Mouse (Mus musculus): ENCODE measurements around the gene Caprin1.

The Caprin1 gene

DNA sequence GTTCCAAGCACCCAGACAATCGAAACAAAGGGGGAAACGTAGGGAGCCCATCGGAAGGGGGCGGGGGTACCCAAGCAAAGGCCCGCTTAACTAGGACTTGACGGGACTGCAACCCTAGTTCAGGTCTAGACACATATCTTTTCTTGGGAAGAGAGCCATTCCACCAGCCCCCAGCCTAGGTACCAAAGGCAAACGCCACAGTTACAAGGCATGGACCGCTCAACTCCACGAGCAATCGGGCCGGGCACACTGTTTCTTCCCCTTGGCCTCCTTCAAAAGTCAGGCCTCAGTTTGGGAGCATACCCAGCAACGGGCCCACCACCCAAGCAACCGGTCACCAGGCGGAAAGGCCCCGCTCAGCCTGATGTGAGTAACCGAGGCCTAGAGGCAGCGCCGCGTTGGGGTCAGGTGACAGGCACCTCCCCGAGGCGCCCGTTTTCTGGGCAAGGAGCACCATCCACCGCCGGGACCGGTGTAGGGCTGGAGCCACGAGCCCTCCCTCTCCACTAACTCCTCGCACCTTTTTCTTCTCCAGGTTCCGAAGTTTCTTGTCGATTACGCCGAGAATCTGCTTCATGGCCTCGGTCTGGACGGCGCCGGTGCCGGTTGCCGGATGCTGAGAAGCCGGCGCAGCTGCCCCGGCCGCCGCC is 1.1 kb downstream of the Caprin1 start:
- DNase-seq = peak; percentile 46

DNA sequence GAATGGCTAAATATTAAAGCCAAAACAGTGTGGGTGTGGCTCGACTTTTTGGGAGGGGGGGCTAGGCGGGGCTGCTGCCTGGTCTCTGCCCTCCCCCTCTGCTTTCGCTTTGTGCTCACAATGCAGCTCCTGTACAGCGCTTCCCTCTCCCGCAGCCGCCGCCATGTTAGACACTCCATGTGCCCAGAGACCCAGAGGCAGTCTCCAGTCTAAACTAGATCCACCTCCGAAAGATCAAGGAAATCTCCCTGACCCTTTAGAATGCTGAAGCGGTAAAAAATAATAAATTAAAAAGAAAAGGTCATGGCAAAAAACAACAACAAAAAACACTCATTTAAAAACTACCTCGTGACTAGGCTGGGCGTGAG is 1.6 kb downstream of the Caprin1 start:
- DNase-seq = peak; percentile 72

DNA sequence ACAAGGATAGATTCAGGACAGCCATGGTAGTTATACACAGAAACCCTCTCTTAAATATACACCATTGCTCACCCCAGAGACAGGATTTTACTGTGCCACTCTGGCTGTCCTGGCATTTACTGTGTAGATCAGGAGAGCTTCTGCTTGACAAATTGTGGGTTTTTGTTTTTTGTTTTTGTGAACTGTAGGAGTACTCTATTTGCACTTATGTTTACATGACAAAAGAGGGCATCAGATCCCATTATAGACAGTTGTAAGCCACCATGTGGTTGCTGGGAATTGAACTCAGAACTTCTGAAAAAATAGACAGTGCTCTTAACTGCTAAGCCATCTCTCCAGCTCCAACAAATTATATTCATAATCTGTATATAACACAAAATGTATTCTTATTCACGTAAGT is 5.4 kb downstream of the Caprin1 start:
- no peak for DNase-seq

DNA sequence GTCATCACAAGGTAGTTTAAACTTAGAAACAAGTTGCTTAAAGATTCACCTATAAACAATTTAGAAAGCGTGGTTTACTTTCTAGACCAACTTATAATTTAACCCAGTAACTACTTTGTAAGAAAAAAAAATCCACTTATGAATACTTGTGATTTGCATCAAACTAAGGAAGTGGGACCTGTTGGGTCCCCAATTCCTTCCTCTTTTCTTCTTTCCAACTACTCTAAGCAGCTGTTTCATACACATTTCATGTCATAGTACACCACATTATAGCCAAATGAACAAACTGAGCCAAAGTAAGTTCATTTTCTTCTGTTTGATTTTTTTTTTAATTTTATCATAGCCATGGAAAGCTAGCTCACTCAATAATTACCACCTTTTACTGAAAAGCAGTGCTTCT is 11.7 kb downstream of the Caprin1 start:
- no peak for DNase-seq

- no peak for DNase-seq
These were observed 12.8 kb downstream of the Caprin1 start for GRCm38 (mm10) chr2:103784621-103785020.

GRCm38 (mm10) chr2:103762492-103762891 is 35.0 kb downstream of the Caprin1 start:
- DNase-seq = no peak

- DNase-seq = no peak
These were observed 35.5 kb downstream of the Caprin1 start for GRCm38 (mm10) chr2:103761993-103762392.

DNA sequence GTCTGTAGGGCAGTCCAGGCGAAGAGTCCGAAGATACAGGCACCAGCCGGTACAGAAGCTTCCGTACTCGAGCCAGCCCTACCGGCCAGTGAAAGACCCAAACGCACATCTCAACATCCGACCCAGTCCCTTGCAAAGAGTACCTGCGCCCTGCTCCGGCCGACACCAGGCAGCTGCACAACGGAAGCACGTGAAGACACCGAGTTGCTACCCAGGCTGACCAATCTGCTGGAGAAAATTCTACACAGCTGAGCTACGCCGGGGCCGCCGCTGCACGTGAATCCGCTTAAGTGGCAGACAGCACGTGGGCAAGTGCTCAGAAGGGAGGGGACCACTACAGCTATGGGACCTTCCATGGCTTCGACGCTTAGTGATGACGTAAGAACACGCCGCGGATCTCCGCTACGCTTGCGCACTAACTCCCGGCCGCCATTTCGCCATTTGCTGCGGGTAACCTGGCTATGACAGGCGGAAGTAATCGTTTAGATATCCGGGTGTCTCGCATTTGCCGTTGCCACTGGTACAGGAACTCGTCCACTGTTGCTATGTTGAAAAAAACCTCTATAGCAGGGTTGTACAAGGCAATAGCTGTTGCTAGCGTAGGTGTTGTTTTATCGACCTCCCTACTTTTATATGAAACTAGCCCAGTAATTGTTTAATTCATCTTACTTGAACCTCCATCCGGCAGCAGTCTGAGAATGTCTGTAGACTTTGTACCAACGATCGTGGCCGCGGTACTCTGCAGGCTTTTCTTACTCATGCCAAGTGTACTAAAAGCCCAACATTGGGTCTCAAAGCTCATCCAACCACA is 36.3 kb downstream of the Caprin1 start, which contains the start of gene Nat10:
Gene Nat10 (minus strand): TSS at position 365 of the 811 bp plus-strand sequence.
- peak; percentile 99 for DNase-seq

DNA sequence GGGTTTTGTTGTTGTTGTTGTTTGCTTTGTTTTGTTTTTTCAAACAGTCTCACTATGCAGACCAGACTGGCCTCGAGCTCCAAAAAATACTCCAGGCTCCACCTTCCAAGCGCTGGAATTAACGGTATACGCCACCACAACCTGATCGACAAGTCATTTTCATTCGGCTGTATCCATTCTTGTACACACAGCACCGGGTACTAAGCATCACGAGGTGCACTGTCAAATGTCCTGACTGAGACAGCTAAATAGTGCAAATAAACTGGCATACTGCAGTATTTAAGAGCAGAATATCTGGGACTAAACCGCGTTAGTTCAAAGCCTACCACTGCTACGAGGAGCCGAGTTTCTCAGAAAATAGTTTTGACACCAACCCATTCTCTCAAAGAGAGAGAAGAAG is 37.0 kb downstream of the Caprin1 start:
- no peak for DNase-seq

DNA sequence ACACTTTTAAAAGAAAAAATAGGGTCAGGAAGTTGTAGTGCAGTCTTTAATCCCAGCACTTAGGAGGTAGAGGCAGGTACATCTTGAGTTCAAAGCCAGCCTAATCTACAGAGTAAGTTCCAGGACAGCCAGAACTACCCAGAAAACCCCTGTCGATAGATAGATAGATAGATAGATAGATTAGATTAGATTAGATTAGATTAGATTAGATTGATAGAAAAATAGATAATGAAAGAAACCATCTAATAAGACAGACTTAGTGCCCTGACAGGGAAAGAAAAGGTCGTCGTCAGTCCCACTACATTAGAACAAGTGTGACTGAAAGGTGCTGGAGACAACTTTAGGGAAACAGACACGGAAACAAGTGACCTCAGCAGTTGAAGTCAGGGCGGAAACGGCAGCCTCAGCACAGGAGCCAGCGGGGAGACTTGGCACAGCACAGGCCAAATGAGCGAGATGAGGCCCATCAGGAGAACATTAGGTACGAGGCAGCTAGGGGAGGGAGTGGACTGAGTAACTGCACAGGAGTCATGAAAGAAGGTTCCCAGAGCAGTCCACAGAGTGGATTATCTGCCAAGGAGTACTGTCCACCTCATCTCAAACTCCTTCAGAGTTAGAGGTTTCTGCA is 41.9 kb downstream of the Caprin1 start:
- no peak for DNase-seq

GRCm38 (mm10) chr2:103754614-103755013 is 42.8 kb downstream of the Caprin1 start:
- DNase-seq = no peak

DNA sequence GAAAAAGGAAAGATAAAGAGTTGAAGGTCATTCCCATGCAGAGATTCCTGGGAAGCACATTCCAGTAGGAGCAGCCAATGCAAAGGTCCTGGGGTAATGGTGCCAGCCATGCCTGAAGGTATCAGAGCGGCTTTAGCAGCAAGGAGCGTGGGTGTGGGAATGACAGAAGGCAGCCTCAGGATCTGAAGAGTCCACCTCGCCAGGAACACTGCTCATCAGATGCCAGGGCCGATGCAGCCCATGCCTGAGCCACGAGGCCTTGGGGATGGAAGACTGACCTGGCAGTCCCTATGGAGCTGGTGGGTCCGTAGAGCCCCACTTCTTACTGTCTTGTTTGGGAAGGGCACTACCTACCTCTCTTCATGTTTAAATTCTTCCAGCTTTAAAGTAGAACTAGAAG is 45.7 kb downstream of the Caprin1 start:
- no peak for DNase-seq

DNA sequence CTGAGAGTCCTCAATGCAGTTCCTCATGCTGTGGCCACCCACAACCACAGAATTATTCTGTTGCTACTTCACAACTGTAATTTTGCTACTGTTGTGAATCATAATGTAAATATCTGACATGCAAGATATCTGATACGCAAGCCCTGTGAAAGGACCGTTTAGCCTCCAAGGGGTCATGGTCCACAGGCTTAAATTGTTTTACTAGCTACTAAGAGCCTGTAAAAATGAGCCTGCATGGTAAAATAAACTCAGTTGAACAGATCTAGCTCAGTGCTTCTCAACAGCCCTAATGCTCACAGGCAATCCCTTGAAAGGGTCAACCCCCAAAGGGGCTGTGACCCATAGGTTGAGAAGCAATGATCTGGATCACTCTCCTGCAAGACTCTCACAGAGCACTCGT is 48.4 kb downstream of the Caprin1 start:
- no peak for DNase-seq

DNA sequence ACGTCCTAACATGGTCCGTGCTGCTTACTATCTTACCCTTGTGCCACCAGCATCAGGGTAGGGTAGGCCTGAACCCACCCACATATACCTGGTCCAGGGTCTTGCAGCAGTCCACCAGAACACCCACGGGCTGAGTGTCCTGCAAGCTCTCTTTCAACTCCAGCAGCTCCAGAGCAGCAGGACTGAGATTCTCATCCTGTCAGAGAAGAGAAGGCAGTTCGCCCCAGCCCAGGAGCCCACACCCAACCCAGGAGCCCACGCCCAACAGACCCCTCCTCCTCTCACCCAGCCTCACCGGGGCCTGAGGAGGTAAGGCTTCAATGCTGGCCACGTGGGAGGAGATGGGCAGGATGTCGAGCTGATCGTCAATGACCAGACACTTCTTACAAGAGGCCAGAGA is 49.6 kb downstream of the Caprin1 start:
- DNase-seq = no peak

DNA sequence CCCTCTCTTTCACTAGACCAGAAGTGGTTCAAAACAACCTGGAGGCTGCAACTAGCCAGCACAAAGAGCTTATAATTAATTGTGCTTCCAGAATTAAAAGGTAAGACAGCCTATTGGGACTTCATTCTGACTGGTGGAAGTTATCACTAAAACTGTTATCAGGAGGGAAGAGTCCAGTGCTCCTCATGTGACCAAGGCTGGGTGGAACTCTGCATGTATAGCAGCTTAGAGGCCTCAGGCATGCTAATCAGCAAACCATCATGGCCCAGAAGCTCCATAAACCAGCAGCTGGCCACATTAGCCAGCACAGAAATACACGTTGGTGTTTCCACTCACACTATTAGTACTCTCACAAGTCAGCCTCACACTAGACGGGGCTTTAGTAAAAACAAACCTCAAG is 50.7 kb downstream of the Caprin1 start:
- no peak for DNase-seq

DNA sequence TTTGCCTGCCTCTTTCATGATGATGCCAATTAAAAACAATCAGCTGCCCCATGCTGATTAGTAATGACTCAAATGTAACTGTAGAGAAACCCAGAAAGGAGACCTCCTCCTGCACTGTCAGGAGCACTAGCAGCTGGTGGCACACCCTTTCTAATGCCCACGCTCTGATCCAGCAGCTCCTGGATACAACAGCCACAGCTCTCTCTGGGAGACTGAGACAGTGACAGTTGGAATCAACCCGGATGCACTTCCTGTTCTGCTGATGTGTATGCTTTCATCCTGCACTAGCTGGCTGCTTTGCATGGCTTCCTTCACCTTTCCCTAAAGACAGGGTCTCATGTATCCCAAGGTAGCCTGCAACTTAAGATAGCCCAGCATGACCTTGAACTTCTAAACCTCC is 51.4 kb downstream of the Caprin1 start:
- DNase-seq = peak; percentile 48

GRCm38 (mm10) chr2:103745481-103745880 is 52.0 kb downstream of the Caprin1 start:
- DNase-seq = no peak

- peak; percentile 34 for DNase-seq
These were observed 53.5 kb downstream of the Caprin1 start for GRCm38 (mm10) chr2:103743988-103744387.

DNA sequence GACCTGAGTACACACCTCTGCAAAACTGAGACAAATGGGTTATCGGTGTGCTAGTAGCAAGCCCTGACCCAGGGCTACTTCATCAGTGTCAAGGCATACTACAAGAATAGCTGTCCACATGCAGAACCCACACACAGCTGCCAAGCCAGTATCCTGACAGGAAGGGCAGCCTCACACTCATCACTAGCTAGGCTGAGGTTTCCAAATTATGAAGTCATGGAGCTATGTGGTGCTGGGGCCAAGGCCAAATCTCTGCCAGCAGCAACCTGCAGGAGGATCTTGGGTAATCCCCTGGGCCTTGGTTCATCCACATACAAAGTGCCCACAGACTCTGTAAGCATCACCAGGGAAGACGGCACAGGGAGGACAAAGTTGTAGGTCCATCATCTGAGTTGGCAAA is 53.9 kb downstream of the Caprin1 start:
- no peak for DNase-seq

GRCm38 (mm10) chr2:103742821-103743220 is 54.6 kb downstream of the Caprin1 start:
- DNase-seq = no peak

GRCm38 (mm10) chr2:103731423-103731822 is 66.0 kb downstream of the Caprin1 start:
- DNase-seq = no peak

DNA sequence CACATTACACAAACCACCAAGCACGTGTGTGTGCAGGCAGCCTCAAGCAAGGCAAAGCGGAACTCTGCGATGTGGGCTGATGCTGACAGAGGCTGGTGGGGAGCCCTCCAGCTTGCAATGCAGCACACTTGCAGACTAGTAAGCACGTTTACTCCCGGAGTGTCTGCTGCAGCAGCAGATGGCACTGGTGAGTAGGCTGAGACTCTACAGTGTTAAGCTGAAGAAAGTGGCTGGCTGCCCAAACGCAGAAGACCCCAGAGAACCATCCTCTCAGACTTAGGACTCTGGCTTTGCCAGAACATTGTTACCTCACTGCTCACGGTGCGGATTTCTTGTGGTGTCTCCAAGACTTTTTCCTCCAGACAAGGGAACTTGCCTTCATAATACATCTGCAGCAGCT is 66.5 kb downstream of the Caprin1 start:
- peak; percentile 79 for DNase-seq

- no peak for DNase-seq
These were observed 69.4 kb downstream of the Caprin1 start for GRCm38 (mm10) chr2:103728027-103728540.

GRCm38 (mm10) chr2:103724521-103724920 is 72.9 kb downstream of the Caprin1 start:
- no peak for DNase-seq

Data from layer of hippocampus, adult 9-11 months (tissue).